Mouse (Mus musculus) C2C12 (cell line): Measurements from ENCODE around the gene Ror1. TPM values are rescaled to one million over a fixed set of nuclear protein-coding genes. Genes with fewer than 3 reads are reported as not detected.

ENCODE experiments used
- H3K27me3 ChIP-seq: one replicate; pipeline ENCODE4 v1.6.1; 2011; ENCODE audit not compliant: control insufficient read depth, insufficient read depth, insufficient read length
- H3K36me3 ChIP-seq: one replicate; pipeline ENCODE4 v1.6.1; 2011; ENCODE audit not compliant: control insufficient read depth, insufficient read depth
- H3K4me3 ChIP-seq: one replicate; pipeline ENCODE4 v1.5.1; 2011; ENCODE audit warnings: mild to moderate bottlenecking, control low read depth; ENCODE audit not compliant: poor library complexity, insufficient read depth, severe bottlenecking
- H3K79me2 ChIP-seq: one replicate; pipeline ENCODE4 v1.6.1; 2011; ENCODE audit not compliant: control insufficient read depth, insufficient read depth
- H3K79me3 ChIP-seq: one replicate; pipeline ENCODE4 v1.6.1; 2011; ENCODE audit warnings: low read depth, control low read depth
- H3ac ChIP-seq: one replicate; pipeline ENCODE3; 2011; ENCODE audit warnings: low read depth; ENCODE audit not compliant: control insufficient read depth, insufficient read length
- CEBPB ChIP-seq: IDR thresholded peaks from one replicate; pipeline ENCODE4 v1.6.1; 2011; ENCODE audit warnings: low read depth, mild to moderate bottlenecking, control low read depth, moderate library complexity
- CTCF ChIP-seq: IDR thresholded peaks from one replicate; pipeline ENCODE4 v1.5.1; 2011; ENCODE audit not compliant: control insufficient read depth, insufficient read depth, insufficient read length
- FOSL1 ChIP-seq: IDR thresholded peaks from one replicate; pipeline ENCODE4 v1.8.0; 2011; ENCODE audit warnings: mild to moderate bottlenecking, low read length; ENCODE audit not compliant: poor library complexity, insufficient read depth, severe bottlenecking
- MAX ChIP-seq: IDR thresholded peaks from one replicate; pipeline ENCODE4 v1.6.1; 2011; ENCODE audit warnings: mild to moderate bottlenecking, control low read depth
- MYOD1 ChIP-seq: IDR thresholded peaks from one replicate; pipeline ENCODE4 v1.6.1; 2011; ENCODE audit warnings: low read depth; ENCODE audit not compliant: control insufficient read depth, insufficient read length
- MYOG ChIP-seq: IDR thresholded peaks from one replicate; pipeline ENCODE4 v1.6.1; 2011; ENCODE audit not compliant: control insufficient read depth, insufficient read length; ENCODE audit errors: extremely low read depth
- USF1 ChIP-seq: IDR thresholded peaks from one replicate; pipeline ENCODE4 v1.6.1; 2011; ENCODE audit warnings: low read depth, mild to moderate bottlenecking, control low read depth, moderate library complexity
- polyA plus RNA-seq: library from polyadenylated mRNA; unstranded; fragments of >200 nt; fragmentation: generic; extraction: Trizol; gene quantifications from one replicate; pipeline ENCODE4 v1.2.1, GENCODE M21; 2012; ENCODE audit warnings: missing spikeins

Ror1 gene
- polyA plus RNA-seq, 1 experiment: 0.04 TPM

DNA sequence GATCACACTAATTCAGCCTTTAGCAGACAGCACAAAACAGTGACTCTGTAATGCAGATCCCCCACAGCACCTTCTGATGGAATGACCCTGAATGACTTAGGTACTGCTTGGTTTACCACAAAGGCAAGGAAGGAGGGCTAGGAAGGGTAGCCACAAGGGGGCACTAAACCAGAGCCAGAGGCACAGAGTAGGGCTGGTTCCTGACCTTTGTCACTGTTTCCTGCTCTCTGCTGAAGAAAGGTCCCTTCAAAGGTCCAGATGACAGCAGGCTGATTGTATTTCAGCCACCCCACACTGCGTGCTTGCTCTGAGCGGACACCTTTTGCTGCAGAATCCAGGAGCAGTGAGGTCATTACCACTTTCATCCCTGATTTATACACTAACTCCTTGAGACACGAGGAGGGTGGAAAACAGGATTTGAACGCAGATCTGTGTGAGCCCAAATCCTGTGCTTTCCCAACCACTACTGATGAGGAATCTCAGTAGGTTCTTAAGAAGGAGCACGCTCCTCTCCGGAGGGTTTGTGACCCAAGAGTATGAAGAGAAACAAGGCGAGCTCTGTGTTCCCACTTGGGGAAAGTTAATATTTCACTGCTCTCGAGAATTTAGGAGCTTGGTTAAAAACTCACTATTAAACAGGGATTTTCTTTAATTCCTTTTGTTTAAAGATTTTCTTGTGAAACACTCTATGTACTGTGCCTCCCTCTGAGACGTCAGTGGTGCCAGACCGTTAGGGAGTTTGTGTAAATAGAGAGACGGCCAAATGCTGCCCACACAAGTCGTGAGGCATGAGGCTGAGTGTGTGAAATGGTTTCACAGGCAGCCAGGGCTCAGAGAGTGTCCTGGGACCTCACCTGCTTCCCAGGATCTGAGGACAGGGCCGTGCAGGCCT lies 119.0 kb downstream of the Ror1 start:
- Histone ChIP-seq H3ac (no peak overlapping the region), H3K4me3 (no peak overlapping the region), H3K36me3 (no peaks in the 10 kb centered on the region), H3K27me3 (no peaks in the 10 kb centered on the region), H3K79me3 (no peaks in the 10 kb centered on the region), H3K79me2 (no peaks in the 10 kb centered on the region)
- TF ChIP-seq MAX (no peak), MYOG (no peak), CTCF (peak; percentile 46)

DNA sequence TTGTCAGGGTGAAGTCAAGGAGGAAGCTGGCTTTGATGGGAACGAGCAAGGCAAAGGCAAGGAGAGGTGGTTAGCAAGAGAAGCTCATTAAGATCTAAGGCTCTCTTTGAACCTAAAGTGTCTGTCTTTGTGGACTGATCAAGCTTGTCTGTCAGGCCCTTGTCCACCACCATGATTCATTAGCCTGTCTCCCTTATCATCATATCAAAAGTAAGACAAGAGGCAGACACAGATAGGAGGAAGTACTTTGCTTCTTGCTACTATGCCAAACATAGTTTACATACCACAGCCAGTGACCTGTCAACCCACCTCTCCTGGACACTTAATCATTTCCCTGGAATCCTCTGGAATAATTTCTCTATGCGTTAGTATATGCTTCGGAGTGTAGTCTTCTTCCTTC lies 121.0 kb downstream of the Ror1 start:
- Histone ChIP-seq H3K27me3 (no peaks in the 10 kb centered on the region), H3ac (no peak overlapping the region), H3K4me3 (no peak overlapping the region), H3K79me3 (no peaks in the 10 kb centered on the region), H3K36me3 (no peaks in the 10 kb centered on the region), H3K79me2 (no peaks in the 10 kb centered on the region)
- no peak for TF ChIP-seq MAX
- no peak for TF ChIP-seq CEBPB
- no peak for TF ChIP-seq USF1
- no peak for TF ChIP-seq MYOG
- no peak for TF ChIP-seq MYOD1
- no peak for TF ChIP-seq CTCF
- TF ChIP-seq FOSL1: no peak

DNA sequence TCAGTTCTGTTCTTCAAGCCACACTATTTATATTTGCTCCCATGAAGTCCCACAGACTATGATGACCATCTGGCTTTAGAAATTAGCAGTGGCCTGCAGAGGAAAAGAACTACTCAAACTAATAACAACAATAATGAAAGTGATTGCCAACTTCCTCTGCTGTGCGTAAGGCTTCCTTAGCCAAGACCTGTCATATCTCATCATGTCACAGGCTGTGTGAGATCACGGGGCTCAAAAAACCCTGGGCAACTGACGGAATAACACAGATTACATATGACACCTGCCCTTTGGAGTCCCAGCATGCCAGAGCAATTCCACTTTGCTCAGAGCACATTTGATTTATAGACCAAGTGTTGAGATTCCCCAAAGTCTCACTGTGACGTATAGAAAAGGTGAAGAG lies 123.4 kb downstream of the Ror1 start:
- TF ChIP-seq CEBPB (no peak), MYOD1 (no peak)
- Histone ChIP-seq H3K27me3 (no peaks in the 10 kb centered on the region), H3K79me3 (no peaks in the 10 kb centered on the region), H3K4me3 (no peak overlapping the region), H3K79me2 (no peaks in the 10 kb centered on the region), H3K36me3 (no peaks in the 10 kb centered on the region), H3ac (no peak overlapping the region)

DNA sequence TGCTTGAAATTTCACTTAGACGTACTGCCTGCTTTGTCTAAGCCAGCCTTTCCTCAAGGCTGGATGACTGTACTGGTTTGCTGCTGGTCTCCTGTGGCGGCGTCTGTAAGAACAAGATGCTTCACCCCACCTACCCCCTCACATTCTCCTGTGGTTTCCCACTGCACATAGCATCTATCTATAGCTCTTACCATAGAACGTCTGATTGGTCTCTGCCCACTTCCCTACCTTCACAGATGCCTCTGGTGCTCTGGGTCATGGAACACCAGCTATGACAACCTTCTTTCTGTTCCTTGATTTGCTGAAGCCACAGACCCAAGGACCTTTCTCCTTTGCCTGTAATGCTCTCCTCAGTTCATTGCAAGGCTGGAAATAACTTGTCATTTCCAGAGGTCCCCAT lies 124.0 kb downstream of the Ror1 start:
- H3K4me3 ChIP-seq: no peak overlapping the region
- H3K27me3 ChIP-seq: no peaks in the 10 kb centered on the region

DNA sequence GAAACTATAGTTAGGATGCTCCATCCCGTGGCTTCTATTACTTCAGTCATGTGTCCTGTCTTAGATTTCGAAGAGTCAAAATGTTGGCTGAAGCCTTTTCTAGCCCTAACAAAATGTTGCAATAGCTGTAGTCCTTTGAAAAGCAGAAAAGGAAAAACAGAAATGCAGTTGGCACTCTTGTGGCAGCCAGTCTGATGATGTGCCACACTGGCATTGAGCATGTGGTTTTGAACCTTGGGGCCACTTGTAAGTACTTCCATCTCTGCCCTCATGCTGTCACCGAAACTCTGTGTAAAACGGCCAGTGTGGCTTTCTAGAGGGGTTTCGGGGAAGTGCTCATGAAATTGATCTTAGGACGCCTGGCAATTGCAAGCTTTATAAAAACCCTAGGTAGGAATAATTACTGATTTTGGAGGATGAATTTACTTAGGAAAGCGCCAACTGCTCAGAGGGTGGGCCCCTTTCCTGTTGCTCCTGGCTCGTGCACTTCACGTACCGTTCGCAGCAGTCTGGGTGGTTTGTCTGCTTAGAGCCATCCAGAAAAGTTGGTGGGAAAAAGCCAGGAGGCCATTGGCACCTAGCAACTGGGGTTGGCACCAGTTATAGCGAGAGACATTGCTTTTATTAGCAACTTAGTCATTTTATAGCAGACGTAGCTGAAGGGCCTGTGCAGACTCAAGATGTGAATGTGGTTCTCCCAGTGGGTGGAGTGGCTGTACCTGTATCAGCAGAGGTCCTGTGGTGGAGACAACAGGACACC lies 126.6 kb downstream of the Ror1 start:
- H3K27me3 ChIP-seq: no peaks in the 10 kb centered on the region
- H3K79me3 ChIP-seq: no peaks in the 10 kb centered on the region
- TF ChIP-seq USF1: no peak
- no peak for TF ChIP-seq CTCF
- TF ChIP-seq FOSL1: no peak
- no peak for TF ChIP-seq MYOG
- no peak for TF ChIP-seq MAX
- TF ChIP-seq MYOD1: no peak
- no peak for TF ChIP-seq CEBPB
- no peak overlapping the region for H3K4me3 ChIP-seq
- no peak overlapping the region for H3ac ChIP-seq
- no peaks in the 10 kb centered on the region for H3K36me3 ChIP-seq
- no peaks in the 10 kb centered on the region for H3K79me2 ChIP-seq

More for the DNA sequence above, 124.0 kb downstream of the Ror1 start:
- no peaks in the 10 kb centered on the region for H3K79me2 ChIP-seq
- H3K79me3 ChIP-seq: no peaks in the 10 kb centered on the region
- no peak for TF ChIP-seq MYOD1
- no peak for TF ChIP-seq FOSL1
- no peak overlapping the region for H3ac ChIP-seq
- no peaks in the 10 kb centered on the region for H3K36me3 ChIP-seq

DNA sequence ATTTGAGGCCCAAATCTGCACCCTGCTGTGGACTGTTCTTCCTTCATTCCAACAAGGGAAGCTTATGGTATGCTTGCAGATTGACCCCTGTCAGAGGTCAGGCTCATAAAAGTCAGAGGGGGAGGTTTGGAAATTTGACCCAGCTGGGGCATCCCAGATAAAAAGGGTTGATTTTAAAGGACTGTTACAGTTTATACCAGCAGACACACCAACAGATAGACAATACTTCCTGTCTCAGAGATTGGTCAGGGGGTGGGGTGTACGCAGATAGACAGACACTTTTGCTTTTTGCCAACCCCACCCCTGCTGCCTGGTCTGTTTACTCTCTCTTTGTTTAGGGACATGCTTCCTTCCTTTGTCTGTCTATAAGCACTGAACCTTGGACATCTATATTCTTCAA lies 127.9 kb downstream of the Ror1 start:
- no peak for TF ChIP-seq USF1
- no peak for TF ChIP-seq CEBPB
- no peak for TF ChIP-seq MAX
- TF ChIP-seq FOSL1: no peak
- TF ChIP-seq CTCF: no peak
- no peak for TF ChIP-seq MYOG
- TF ChIP-seq MYOD1: no peak
- Histone ChIP-seq H3K27me3 (no peaks in the 10 kb centered on the region), H3K4me3 (no peak overlapping the region)

More for the DNA sequence above, 127.9 kb downstream of the Ror1 start:
- Histone ChIP-seq H3K36me3 (no peaks in the 10 kb centered on the region), H3ac (no peak overlapping the region), H3K79me2 (no peaks in the 10 kb centered on the region), H3K79me3 (no peaks in the 10 kb centered on the region)
